In the genomic region with DNA sequence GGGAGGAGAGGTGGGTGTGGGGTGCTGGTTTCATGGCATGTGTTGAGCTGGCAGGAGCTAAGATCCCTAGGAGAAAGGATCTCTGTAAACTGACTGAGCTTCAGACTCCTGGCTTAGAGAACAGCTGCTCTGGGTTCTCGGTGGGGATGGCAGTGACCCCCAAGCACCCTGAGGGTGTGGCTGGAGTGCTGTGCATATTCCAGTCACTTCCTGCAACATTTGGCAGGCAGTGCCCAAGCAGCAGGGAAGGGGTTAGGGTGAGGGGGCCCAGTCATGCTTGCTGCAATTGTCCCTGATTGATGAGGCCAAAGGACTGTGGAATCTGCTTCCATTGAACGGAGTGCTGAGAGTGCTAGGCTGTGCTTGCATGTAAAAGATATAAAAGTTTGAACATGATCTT, we compare ENCODE assay signal across 9 mouse cellular contexts.
A peak's percentile ranks its signal among the peaks of the same experiment; 100 is the strongest.
DNase-seq lines count a peak whose midpoint lies in the region; ATAC-seq and TF ChIP-seq lines count a peak whose summit lies in the region.
"Had no signal": no experiment of that assay in that cellular context is flagged by ENCODE, and none has a peak within 500 bp of the region (broad histone marks: within the 10 kb centered on the region; RNA-seq: fewer than 3 reads in every experiment).

No protein-coding gene starts in this region.

- H3K27me3 ChIP-seq in intestine, embryonic 15.5 days (replicated peaks), result no peaks in the 10 kb centered on the region
- no peaks in the 10 kb centered on the region for H3K27me3 ChIP-seq in intestine, postnatal 0 days (replicated peaks; ENCODE audit: control insufficient read depth, insufficient read depth, low read length)
- peaks cover 5% of the 10 kb centered on the region; the same call in 1 of the 2 replicates for H3K27me3 ChIP-seq in forebrain, embryonic 10.5 days (ENCODE audit: poor library complexity, severe bottlenecking)
- H3K27me3 ChIP-seq in intestine, embryonic 16.5 days (replicated peaks; ENCODE audit: control insufficient read depth, insufficient read depth, low read length), result no peaks in the 10 kb centered on the region; the same call in 1 of the 2 replicates
- H3K27me3 ChIP-seq in neural tube, embryonic 12.5 days (replicated peaks), result no peaks in the 10 kb centered on the region

- H3K9me3 ChIP-seq in intestine, embryonic 15.5 days, result no peaks in the 10 kb centered on the region
- H3K9me3 ChIP-seq in intestine, postnatal 0 days (ENCODE audit: control insufficient read depth), result no peaks in the 10 kb centered on the region
- H3K9me3 ChIP-seq in forebrain, embryonic 10.5 days, result no peaks in the 10 kb centered on the region
- no peaks in the 10 kb centered on the region for H3K9me3 ChIP-seq in intestine, embryonic 16.5 days (ENCODE audit: control insufficient read depth, low read length)
- no peaks in the 10 kb centered on the region for H3K9me3 ChIP-seq in neural tube, embryonic 12.5 days

- peak; percentile 34 for DNase-seq in forebrain, embryonic 10.5 days (ENCODE audit: extremely low spot score, low spot score)
- no peak for DNase-seq in thymus, postnatal 25 days
- DNase-seq in adrenal gland, adult 2 months, result no peak
- DNase-seq: heart, adult 18-20 months had no signal

- no peak overlapping the region for H3K4me2 ChIP-seq in intestine, embryonic 15.5 days (replicated peaks)
- H3K4me2 ChIP-seq in intestine, postnatal 0 days (replicated peaks; ENCODE audit: low read depth), result no peak overlapping the region
- no peak overlapping the region for H3K4me2 ChIP-seq in intestine, embryonic 16.5 days (ENCODE audit: low read depth, low read length)
- no peak overlapping the region for H3K4me2 ChIP-seq in neural tube, embryonic 12.5 days (replicated peaks)

- no peaks in the 10 kb centered on the region for H3K36me3 ChIP-seq in intestine, embryonic 15.5 days
- no peaks in the 10 kb centered on the region for H3K36me3 ChIP-seq in intestine, postnatal 0 days (ENCODE audit: control insufficient read depth, insufficient read depth)
- H3K36me3 ChIP-seq in forebrain, embryonic 10.5 days (replicated peaks), result no peaks in the 10 kb centered on the region
- H3K36me3 ChIP-seq in intestine, embryonic 16.5 days (ENCODE audit: control insufficient read depth, insufficient read depth, low read length), result no peaks in the 10 kb centered on the region
- no peaks in the 10 kb centered on the region for H3K36me3 ChIP-seq in neural tube, embryonic 12.5 days

- H3K27ac ChIP-seq in intestine, embryonic 15.5 days, result no peak overlapping the region
- H3K27ac ChIP-seq in intestine, postnatal 0 days (ENCODE audit: low read depth, low read length), result no peak overlapping the region
- peak overlapping the region; percentile 82 for H3K27ac ChIP-seq in forebrain, embryonic 10.5 days
- H3K27ac ChIP-seq in intestine, embryonic 16.5 days (ENCODE audit: low read length), result no peak overlapping the region
- no peak overlapping the region for H3K27ac ChIP-seq in neural tube, embryonic 12.5 days

- no peak overlapping the region for H3K4me3 ChIP-seq in intestine, embryonic 15.5 days (replicated peaks)
- H3K4me3 ChIP-seq in intestine, postnatal 0 days (ENCODE audit: low read depth, low read length), result no peak overlapping the region
- no peak overlapping the region for H3K4me3 ChIP-seq in forebrain, embryonic 10.5 days
- no peak overlapping the region for H3K4me3 ChIP-seq in intestine, embryonic 16.5 days (ENCODE audit: low read length)
- no peak overlapping the region for H3K4me3 ChIP-seq in neural tube, embryonic 12.5 days

- no peak overlapping the region for H3K9ac ChIP-seq in intestine, embryonic 15.5 days
- H3K9ac ChIP-seq in intestine, postnatal 0 days (ENCODE audit: low read depth, low read length), result no peak overlapping the region
- H3K9ac ChIP-seq in intestine, embryonic 16.5 days (ENCODE audit: low read depth, low read length), result no peak overlapping the region
- H3K9ac ChIP-seq in neural tube, embryonic 12.5 days, result no peak overlapping the region

- peaks cover 4% of the 10 kb centered on the region; the same call in 1 of the 2 replicates for H3K4me1 ChIP-seq in intestine, embryonic 15.5 days (replicated peaks)
- H3K4me1 ChIP-seq in intestine, postnatal 0 days (replicated peaks; ENCODE audit: control insufficient read depth, insufficient read depth, low read length), result no peaks in the 10 kb centered on the region
- H3K4me1 ChIP-seq in forebrain, embryonic 10.5 days, result peaks cover 68% of the 10 kb centered on the region
- H3K4me1 ChIP-seq in intestine, embryonic 16.5 days (ENCODE audit: control insufficient read depth, insufficient read depth, low read length), result peaks cover 4% of the 10 kb centered on the region; the same call in 1 of the 2 replicates
- H3K4me1 ChIP-seq in neural tube, embryonic 12.5 days, result peaks cover 29% of the 10 kb centered on the region

- TF ChIP-seq CTCF in intestine, postnatal 0 days (IDR thresholded peaks at IDR 0.05; ENCODE audit: low read depth), result no peak

- WGBS in intestine, embryonic 15.5 days, result 9% methylated on average over 2 of the region's 2 CpGs
- WGBS in intestine, postnatal 0 days, result 13% methylated on average over 2 of the region's 2 CpGs
- WGBS in forebrain, embryonic 10.5 days, result 14% methylated on average over 2 of the region's 2 CpGs
- 5% methylated on average over 2 of the region's 2 CpGs for WGBS in intestine, embryonic 16.5 days
- WGBS in neural tube, embryonic 12.5 days, result 2% methylated on average over 2 of the region's 2 CpGs

- ATAC-seq in intestine, embryonic 15.5 days, result peak; percentile 36; the same call in 1 of the 2 replicates
- ATAC-seq in intestine, postnatal 0 days, result no peak
- peak; percentile 40; the same call in 1 of the 2 replicates for ATAC-seq in intestine, embryonic 16.5 days
- ATAC-seq in neural tube, embryonic 12.5 days (ENCODE audit: low FRiP score, low read depth), result peak; percentile 88
- ATAC-seq in cerebellum, adult (ENCODE audit: insufficient number of reproducible peaks, low FRiP score, low TSS enrichment), result no peak

Comparison
In these comparisons a context has a peak if more than half of its experiments do, and no peak if none do; other contexts are left out.
1. ATAC-seq: peak in intestine, embryonic 15.5 days (single experiment), intestine, embryonic 16.5 days (single experiment) and neural tube, embryonic 12.5 days (single experiment); none in intestine, postnatal 0 days (single experiment) and cerebellum, adult (single experiment).